Mouse (Mus musculus) myocyte (in vitro differentiated cells): Measurements from ENCODE around the gene Sh3rf1. TPM values are rescaled to one million over a fixed set of nuclear protein-coding genes. Genes with fewer than 3 reads are reported as not detected.

Source experiments
- H3K27me3 ChIP-seq: one replicate; pipeline ENCODE4 v1.6.1; 2011; ENCODE audit not compliant: control insufficient read depth, insufficient read depth, insufficient read length
- H3K36me3 ChIP-seq: one replicate; pipeline ENCODE4 v1.6.1; 2011; ENCODE audit not compliant: control insufficient read depth, insufficient read depth
- H3K4me2 ChIP-seq: one replicate; pipeline ENCODE4 v1.6.1; 2011; ENCODE audit warnings: low read depth, control low read depth
- H3K4me3 ChIP-seq: one replicate; pipeline ENCODE4 v1.5.1; 2011; ENCODE audit warnings: mild to moderate bottlenecking, control low read depth, moderate library complexity
- H3K79me2 ChIP-seq: one replicate; pipeline ENCODE4 v1.6.1; 2011; ENCODE audit not compliant: control insufficient read depth, insufficient read depth
- H3ac ChIP-seq: one replicate; pipeline ENCODE4 v1.6.1; 2011; ENCODE audit not compliant: control insufficient read depth, insufficient read length
- CEBPB ChIP-seq: IDR thresholded peaks from 2 replicates; pipeline ENCODE4 v1.6.1; 2011; ENCODE audit warnings: mild to moderate bottlenecking, moderate library complexity; ENCODE audit not compliant: poor library complexity, insufficient read depth, severe bottlenecking
- E2F4 ChIP-seq: IDR thresholded peaks from one replicate; pipeline ENCODE4 v1.6.1; 2011; ENCODE audit warnings: mild to moderate bottlenecking, control low read depth, moderate library complexity; ENCODE audit not compliant: insufficient read depth
- MAX ChIP-seq: IDR thresholded peaks from one replicate; pipeline ENCODE4 v1.6.1; 2011; ENCODE audit warnings: low read depth, mild to moderate bottlenecking, control low read depth
- MYOD1 ChIP-seq, 3 experiments: IDR thresholded peaks; one replicate each; pipeline ENCODE4 v1.6.1; 2011; ENCODE audit warnings: control low read depth in 2 of 3, low read depth in 2 of 3, mild to moderate bottlenecking in 2 of 3, moderate library complexity in 1 of 3; ENCODE audit not compliant: insufficient read length in 2 of 3, control insufficient read depth in 1 of 3
- MYOG ChIP-seq, 3 experiments: IDR thresholded peaks; one replicate each; pipeline ENCODE4 v1.6.1; 2011; ENCODE audit warnings: control low read depth in 2 of 3, low read depth in 2 of 3, mild to moderate bottlenecking in 2 of 3; ENCODE audit not compliant: insufficient read length in 2 of 3, control insufficient read depth in 1 of 3, insufficient read depth in 1 of 3
- POLR2A ChIP-seq: IDR thresholded peaks from one replicate; pipeline ENCODE4 v1.6.1; 2011; ENCODE audit warnings: low read depth, mild to moderate bottlenecking, control low read depth, moderate library complexity; ENCODE audit not compliant: insufficient read length
- POLR2AphosphoS2 ChIP-seq: IDR thresholded peaks from one replicate; pipeline ENCODE4 v1.6.1; 2011; ENCODE audit warnings: low read depth, control low read depth; ENCODE audit not compliant: insufficient read length
- REST ChIP-seq: IDR thresholded peaks from one replicate; pipeline ENCODE4 v1.6.1; 2011; ENCODE audit warnings: mild to moderate bottlenecking, control low read depth, moderate library complexity; ENCODE audit not compliant: insufficient read depth, insufficient read length
- SRF ChIP-seq: IDR thresholded peaks from one replicate; pipeline ENCODE4 v1.6.1; 2011; ENCODE audit warnings: low read depth; ENCODE audit not compliant: control insufficient read depth, insufficient read length
- TCF12 ChIP-seq: IDR thresholded peaks from one replicate; pipeline ENCODE4 v1.6.1; 2011; ENCODE audit warnings: mild to moderate bottlenecking, control low read depth; ENCODE audit not compliant: poor library complexity, insufficient read depth, severe bottlenecking
- TCF3 ChIP-seq: IDR thresholded peaks from one replicate; pipeline ENCODE4 v1.6.1; 2011; ENCODE audit warnings: low read depth, control low read depth; ENCODE audit not compliant: insufficient read length
- USF1 ChIP-seq: IDR thresholded peaks from one replicate; pipeline ENCODE4 v1.6.1; 2011; ENCODE audit warnings: low read depth, mild to moderate bottlenecking, control low read depth, moderate library complexity
- polyA plus RNA-seq: library from polyadenylated mRNA; unstranded; fragments of >200 nt; fragmentation: generic; extraction: Trizol; gene quantifications from one replicate; pipeline ENCODE4 v1.2.1, GENCODE M21; 2012; ENCODE audit warnings: missing spikeins

Sh3rf1 gene
- polyA plus RNA-seq, 1 experiment, result 4.2 TPM

- Histone ChIP-seq H3ac (no peak overlapping the region), H3K36me3 (no peaks in the 10 kb centered on the region), H3K27me3 (no peaks in the 10 kb centered on the region), H3K4me3 (no peak overlapping the region), H3K4me2 (no peak overlapping the region), H3K79me2 (no peaks in the 10 kb centered on the region)
- TF ChIP-seq REST (no peak), MAX (no peak), TCF12 (no peak)
Observed at GRCm38 (mm10) chr8:61419521-61419920, 195.8 kb downstream of the Sh3rf1 start.

GRCm38 (mm10) chr8:61420166-61420565 lies 196.5 kb downstream of the Sh3rf1 start:
- H3K4me3 ChIP-seq, result no peak overlapping the region
- H3K4me2 ChIP-seq, result no peak overlapping the region
- no peaks in the 10 kb centered on the region for H3K36me3 ChIP-seq
- H3ac ChIP-seq, result no peak overlapping the region
- H3K27me3 ChIP-seq, result no peaks in the 10 kb centered on the region
- H3K79me2 ChIP-seq, result no peaks in the 10 kb centered on the region
- TF ChIP-seq E2F4, result no peak
- no peak for TF ChIP-seq CEBPB
- no peak for TF ChIP-seq SRF
- no peak for TF ChIP-seq TCF3
- no peak for TF ChIP-seq USF1
- no peak for TF ChIP-seq MYOD1 (IDR thresholded peaks at IDR 0.05; ENCODE audit: control insufficient read depth in 1 of 3, insufficient read length in 2 of 3, low read depth in 2 of 3)
- TF ChIP-seq MAX, result no peak
- no peak for TF ChIP-seq REST
- no peak for TF ChIP-seq POLR2A
- no peak for TF ChIP-seq MYOG (IDR thresholded peaks at IDR 0.05; ENCODE audit: control insufficient read depth in 1 of 3, insufficient read depth in 1 of 3, insufficient read length in 2 of 3, low read depth in 2 of 3)
- no peak for TF ChIP-seq POLR2AphosphoS2
- TF ChIP-seq TCF12, result no peak

- Histone ChIP-seq H3K4me2 (no peak overlapping the region), H3ac (no peak overlapping the region), H3K36me3 (no peaks in the 10 kb centered on the region), H3K79me2 (no peaks in the 10 kb centered on the region), H3K27me3 (no peaks in the 10 kb centered on the region), H3K4me3 (no peak overlapping the region)
- no peak for TF ChIP-seq TCF12
- no peak for TF ChIP-seq REST
- TF ChIP-seq MYOD1 (IDR thresholded peaks at IDR 0.05; ENCODE audit: control insufficient read depth in 1 of 3, insufficient read length in 2 of 3, low read depth in 2 of 3), result no peak
- no peak for TF ChIP-seq MYOG (IDR thresholded peaks at IDR 0.05; ENCODE audit: control insufficient read depth in 1 of 3, insufficient read depth in 1 of 3, insufficient read length in 2 of 3, low read depth in 2 of 3)
- no peak for TF ChIP-seq TCF3
- TF ChIP-seq MAX, result no peak
- TF ChIP-seq SRF, result no peak
- TF ChIP-seq CEBPB, result no peak
- no peak for TF ChIP-seq E2F4
- no peak for TF ChIP-seq POLR2A
- TF ChIP-seq POLR2AphosphoS2, result no peak
- TF ChIP-seq USF1, result no peak
Observed at GRCm38 (mm10) chr8:61421606-61422005, 197.9 kb downstream of the Sh3rf1 start.

- no peaks in the 10 kb centered on the region for H3K79me2 ChIP-seq
- no peak for TF ChIP-seq REST
- TF ChIP-seq POLR2AphosphoS2, result no peak
- TF ChIP-seq USF1, result no peak
- no peak for TF ChIP-seq TCF3
- no peak for TF ChIP-seq SRF
Observed at GRCm38 (mm10) chr8:61425125-61425524, 201.5 kb downstream of the Sh3rf1 start.

GRCm38 (mm10) chr8:61426072-61426471 lies 202.4 kb downstream of the Sh3rf1 start:
- H3ac ChIP-seq, result no peak overlapping the region
- no peaks in the 10 kb centered on the region for H3K27me3 ChIP-seq
- peak in 1 of 3 experiments; percentile 63 for TF ChIP-seq MYOD1 (IDR thresholded peaks at IDR 0.05; ENCODE audit: control insufficient read depth in 1 of 3, insufficient read length in 2 of 3, low read depth in 2 of 3)
- TF ChIP-seq MAX, result no peak

More at GRCm38 (mm10) chr8:61425125-61425524, 201.5 kb downstream of the Sh3rf1 start:
- H3K27me3 ChIP-seq, result no peaks in the 10 kb centered on the region
- H3K36me3 ChIP-seq, result no peaks in the 10 kb centered on the region
- H3K4me3 ChIP-seq, result no peak overlapping the region
- H3ac ChIP-seq, result no peak overlapping the region
- H3K4me2 ChIP-seq, result no peak overlapping the region

GRCm38 (mm10) chr8:61426671-61427070 lies 203.0 kb downstream of the Sh3rf1 start:
- TF ChIP-seq SRF (no peak), MAX (no peak), TCF12 (no peak), MYOG (IDR thresholded peaks at IDR 0.05; ENCODE audit: control insufficient read depth in 1 of 3, insufficient read depth in 1 of 3, insufficient read length in 2 of 3, low read depth in 2 of 3) (no peak), CEBPB (no peak), REST (no peak), POLR2AphosphoS2 (no peak), MYOD1 (IDR thresholded peaks at IDR 0.05; ENCODE audit: control insufficient read depth in 1 of 3, insufficient read length in 2 of 3, low read depth in 2 of 3) (no peak)
- H3K4me3 ChIP-seq, result no peak overlapping the region
- no peaks in the 10 kb centered on the region for H3K27me3 ChIP-seq
- H3K79me2 ChIP-seq, result no peaks in the 10 kb centered on the region
- H3ac ChIP-seq, result no peak overlapping the region
- H3K4me2 ChIP-seq, result no peak overlapping the region
- no peaks in the 10 kb centered on the region for H3K36me3 ChIP-seq

More at GRCm38 (mm10) chr8:61426072-61426471, 202.4 kb downstream of the Sh3rf1 start:
- H3K79me2 ChIP-seq, result no peaks in the 10 kb centered on the region
- no peak overlapping the region for H3K4me2 ChIP-seq
- no peak overlapping the region for H3K4me3 ChIP-seq
- H3K36me3 ChIP-seq, result no peaks in the 10 kb centered on the region
